ENCODE assay signal across 16 mouse cellular contexts in genomic region chr9:102298741-102299140, GRCm38 (mm10). TPM values are rescaled to one million over a fixed set of nuclear protein-coding genes. Genes with fewer than 3 reads are reported as not detected.
A peak's percentile ranks its signal among the peaks of the same experiment; 100 is the strongest.
DNase-seq lines count a peak whose midpoint lies in the region.
"Had no signal": no experiment of that assay in that cellular context is flagged by ENCODE, and none has a peak within 500 bp of the region (broad histone marks: within the 10 kb centered on the region; RNA-seq: fewer than 3 reads in every experiment).

No protein-coding gene starts in this region.

- intact Hi-C loops in left cerebral cortex, postnatal 4 days (cut with DNase I) = no loop called here

- peak; percentile 68 for DNase-seq in left cerebral cortex, postnatal 4 days
- no peak for DNase-seq in left cerebral cortex, adult 9 months (ENCODE audit: low spot score in 2 of 2)
- DNase-seq in cerebellum, adult 11 months = peak; percentile 83
- peak; percentile 80 for DNase-seq in cerebellum, adult 8-10 months
- DNase-seq in cerebellum, postnatal 25 days = peak; percentile 87 to 89
- DNase-seq in layer of hippocampus, adult 11-12 months (ENCODE audit: low spot score) = no peak
- no peak for DNase-seq in MN1 (ENCODE audit: low spot score)
- no peak for DNase-seq in yolk sac, embryonic 10.5 days (ENCODE audit: low spot score)
- DNase-seq: adrenal gland, adult 2 months; B cell, adult 2 months; gastrocnemius, postnatal 25 days; heart, adult 11 months; liver, postnatal 0 days; lung, postnatal 36 days; thymus, postnatal 4 days had no signal

RNA-seq across cellular contexts. Expression of gene Ephb1, which starts 55.8 kb away (rescaled TPM):
- total RNA-seq in left cerebral cortex, postnatal 4 days (2021) = 10 to 100 TPM; 47.3 to 50.4 TPM
- total RNA-seq: megakaryocyte, adult 5-6 weeks had no signal

Comparison
In these comparisons a context has a peak if more than half of its experiments do, and no peak if none do; other contexts are left out.
1. DNase-seq: peak in left cerebral cortex, postnatal 4 days (single experiment), cerebellum, adult 11 months (single experiment), cerebellum, adult 8-10 months (single experiment) and cerebellum, postnatal 25 days (2 of 2); none in left cerebral cortex, adult 9 months (0 of 2), layer of hippocampus, adult 11-12 months (single experiment), MN1 (single experiment) and yolk sac, embryonic 10.5 days (single experiment).